Mouse (Mus musculus): Measurements from ENCODE around the gene Rhob.

DNA sequence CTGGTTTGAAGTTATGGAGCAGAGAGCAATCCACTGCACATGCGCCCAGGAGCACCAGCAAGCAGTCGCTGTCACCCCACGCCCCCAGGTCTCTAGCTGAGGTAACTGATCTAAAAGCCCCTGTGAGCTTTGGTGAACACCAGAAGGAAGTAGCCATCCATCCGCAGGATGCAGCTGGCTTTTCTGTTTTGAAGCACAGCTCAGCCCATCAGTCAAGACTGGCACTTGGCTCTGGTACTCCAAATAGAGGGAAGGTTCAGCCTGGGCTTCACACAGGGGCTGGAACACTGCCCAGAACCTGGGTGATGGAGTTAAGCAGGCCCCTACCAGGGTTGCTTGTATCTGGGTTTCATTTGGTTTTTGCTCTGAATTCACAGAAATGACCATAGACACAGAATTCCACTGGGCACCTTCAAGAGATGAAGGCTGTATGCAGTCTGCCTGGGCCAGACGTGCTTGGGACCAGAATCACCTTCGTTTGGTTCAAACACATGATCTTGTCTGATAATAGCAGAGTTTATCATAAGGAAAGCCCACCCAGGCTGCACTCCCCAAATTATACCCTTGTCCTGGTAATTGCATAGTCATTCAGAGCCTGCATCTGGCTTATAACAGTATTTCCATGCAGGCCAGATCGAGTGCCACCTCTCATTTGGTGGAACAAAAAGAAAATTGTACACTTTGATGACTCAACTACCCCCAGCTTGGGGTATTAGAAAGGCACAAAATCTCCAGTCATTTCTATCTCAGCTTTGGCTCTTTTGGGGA, 27.0 kb downstream of the Rhob start:
- TF ChIP-seq CTCF (IDR thresholded peaks at IDR 0.05; ENCODE audit: extremely low read depth, insufficient read length, insufficient replicate concordance, low read depth, low read length) (no peak), POLR2A (IDR thresholded peaks at IDR 0.05; ENCODE audit: low read depth, low read length) (no peak)

All from small intestine, adult 2 months (tissue).